Mouse (Mus musculus) frontal cortex, adult (tissue): ENCODE measurements around the gene Hist2h2aa2.
"Not testable (repeated sequence)": the region's sequence is repeated elsewhere in the genome, so short reads cannot be mapped to it uniquely, and the experiment has no call there.

Source experiments
- ATAC-seq: cut with Nextera tagmentation; 2 replicates; pipeline ENCODE4 v1.9.2; 2017; ENCODE audit warnings: mild to moderate bottlenecking, moderate library complexity, mixed read lengths; ENCODE audit not compliant: low TSS enrichment

Gene Hist2h2aa2

DNA sequence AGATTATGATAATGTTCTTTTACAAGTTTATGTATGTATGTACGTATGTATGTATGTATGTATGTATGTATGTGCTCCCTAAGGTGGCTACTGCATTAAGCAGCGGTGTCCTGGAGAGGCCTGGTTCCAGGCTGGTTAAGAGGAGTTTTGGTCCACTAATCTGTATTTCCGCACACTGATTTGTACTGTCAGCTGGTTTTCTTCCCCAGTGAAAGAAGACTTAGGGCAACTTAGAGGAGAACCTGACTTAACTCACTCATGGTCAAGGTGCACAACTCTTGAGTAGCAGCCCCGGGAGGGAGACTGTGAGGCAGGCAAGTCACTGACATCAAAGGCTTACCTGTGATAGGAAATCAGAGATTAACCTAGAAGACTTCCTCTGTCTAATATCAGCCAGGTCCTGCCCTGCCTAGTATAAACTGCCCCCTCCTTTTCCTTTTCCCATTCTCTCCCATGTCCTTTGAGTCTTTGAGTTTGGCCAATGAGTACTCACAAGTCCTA lies 3.2 kb downstream of the Hist2h2aa2 start:
- no peak for ATAC-seq

GRCm38 (mm10) chr3:96235836-96236235 lies 4.2 kb downstream of the Hist2h2aa2 start:
- ATAC-seq: no peak

- no peak for ATAC-seq
Observed at GRCm38 (mm10) chr3:96234914-96235313, 5.2 kb downstream of the Hist2h2aa2 start.

DNA sequence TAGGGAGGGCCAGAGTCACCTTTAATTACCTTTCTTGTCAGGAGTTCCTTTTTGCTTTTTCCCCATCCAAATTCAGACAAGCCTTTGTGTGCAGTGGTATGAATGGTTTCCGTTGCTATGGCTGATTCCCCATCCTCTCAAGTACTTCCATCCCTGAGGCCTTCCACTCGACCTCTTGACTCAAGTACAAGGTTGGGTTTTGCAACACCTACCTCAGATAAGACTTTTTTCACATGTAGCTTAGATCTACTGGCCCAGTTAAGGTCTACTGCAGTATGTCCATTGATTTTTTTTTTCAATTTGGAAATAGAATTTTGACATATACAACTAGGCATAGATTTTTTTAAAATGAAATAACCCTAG lies 8.3 kb downstream of the Hist2h2aa2 start:
- no peak for ATAC-seq

DNA sequence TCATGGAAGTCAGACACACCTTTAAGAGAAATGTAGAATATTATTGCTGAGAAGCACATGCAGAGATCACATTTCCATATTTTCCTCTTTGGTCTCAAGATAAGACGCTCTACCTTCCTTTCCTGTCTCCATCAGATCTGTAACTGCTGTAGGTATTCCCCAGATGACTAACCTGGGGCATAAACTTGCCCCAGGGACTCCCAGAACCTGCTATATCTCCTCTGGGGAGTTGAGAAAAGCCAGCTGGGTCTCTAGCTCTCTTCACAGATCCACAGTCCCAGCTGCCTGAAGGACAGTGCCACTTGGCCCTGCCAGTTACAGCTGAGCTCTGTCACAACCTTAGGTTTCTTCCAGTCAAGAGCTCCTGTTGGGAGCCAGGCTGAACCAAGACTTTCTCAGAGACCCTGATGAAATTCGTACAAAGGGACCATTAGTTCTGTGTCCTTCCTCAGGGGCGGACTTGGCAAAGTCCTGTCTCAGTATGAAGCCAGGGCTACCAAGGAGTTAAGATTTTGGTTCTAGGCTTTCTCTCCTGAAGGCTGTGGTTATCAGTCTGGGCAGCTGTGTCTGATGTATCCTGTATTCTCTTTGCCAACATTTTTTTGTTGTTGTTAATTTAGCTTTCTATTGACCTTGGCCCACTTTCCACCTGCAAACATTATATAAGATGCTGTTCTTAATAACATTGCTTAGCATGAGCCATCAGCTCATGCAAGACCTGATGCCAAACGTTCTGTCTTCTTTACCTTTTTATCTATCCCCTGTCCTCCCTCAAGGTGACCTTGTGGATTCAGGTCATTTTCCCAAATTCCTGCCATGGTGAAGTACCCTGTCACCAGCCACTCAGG lies 8.9 kb downstream of the Hist2h2aa2 start:
- no peak for ATAC-seq

DNA sequence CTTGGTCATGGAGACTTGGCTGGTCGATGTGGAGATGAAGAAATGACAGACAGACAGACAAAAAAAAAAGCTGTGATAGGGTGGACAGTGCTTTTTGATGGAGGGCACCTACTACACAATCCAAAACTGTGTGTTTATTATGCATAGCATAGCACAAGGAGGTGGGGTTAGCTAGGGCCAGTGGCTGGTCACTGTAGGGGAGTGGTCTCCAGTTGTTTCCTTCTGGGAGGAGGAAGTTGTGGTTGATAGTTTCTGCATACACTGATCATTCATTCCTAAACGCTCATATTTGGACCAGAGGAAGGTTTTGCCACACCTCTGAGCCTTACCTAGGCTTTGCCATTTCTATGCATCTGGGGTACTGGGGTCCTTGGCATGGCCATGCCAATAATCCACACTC lies 9.7 kb downstream of the Hist2h2aa2 start:
- no peak for ATAC-seq

GRCm38 (mm10) chr3:96228828-96229227 lies 11.2 kb downstream of the Hist2h2aa2 start:
- ATAC-seq: no peak

DNA sequence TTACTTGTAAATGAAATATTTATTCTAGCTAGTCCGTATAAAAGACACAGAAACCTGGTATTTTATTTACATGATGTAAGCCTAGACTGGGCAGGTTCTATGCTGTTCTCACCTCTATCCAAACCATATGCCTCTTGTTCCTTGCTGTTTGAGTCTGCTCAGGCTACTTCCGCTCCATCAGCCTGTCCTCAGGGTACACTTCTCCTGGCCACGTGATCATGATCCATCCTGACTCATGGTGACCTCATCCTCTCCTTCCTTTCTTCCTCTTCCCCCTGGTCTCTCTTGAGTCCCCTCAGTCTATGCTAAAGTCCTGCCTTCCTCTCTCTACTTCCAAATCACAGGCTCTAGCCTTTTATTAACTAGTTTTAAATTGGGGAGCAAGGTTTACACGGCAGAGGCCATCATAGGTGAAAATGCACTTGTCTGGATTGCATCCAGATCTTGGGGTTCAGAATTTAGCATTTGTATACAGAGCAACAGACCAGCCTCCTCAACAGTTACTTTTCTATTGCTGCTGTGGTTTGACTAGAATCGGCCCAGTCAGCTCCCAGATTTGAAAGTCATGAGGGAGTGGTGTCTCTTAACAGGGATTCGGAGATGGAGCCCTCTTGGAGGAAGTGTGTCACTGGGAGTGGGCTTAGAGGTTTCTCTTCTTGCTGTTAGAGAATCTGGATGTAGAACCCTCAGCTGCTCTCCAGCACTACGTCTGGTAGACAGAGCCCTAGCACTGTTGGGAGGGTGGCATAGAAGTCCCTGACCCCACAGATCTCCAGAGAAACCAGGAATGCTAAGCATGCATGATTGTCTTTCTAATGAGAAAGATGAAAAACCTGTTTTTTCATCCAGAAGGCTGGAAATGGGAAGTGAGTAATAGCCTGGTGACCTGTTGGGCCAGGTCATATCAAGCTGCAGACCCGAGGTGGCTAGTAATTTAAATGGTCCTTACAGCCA lies 13.1 kb downstream of the Hist2h2aa2 start:
- ATAC-seq: no peak

DNA sequence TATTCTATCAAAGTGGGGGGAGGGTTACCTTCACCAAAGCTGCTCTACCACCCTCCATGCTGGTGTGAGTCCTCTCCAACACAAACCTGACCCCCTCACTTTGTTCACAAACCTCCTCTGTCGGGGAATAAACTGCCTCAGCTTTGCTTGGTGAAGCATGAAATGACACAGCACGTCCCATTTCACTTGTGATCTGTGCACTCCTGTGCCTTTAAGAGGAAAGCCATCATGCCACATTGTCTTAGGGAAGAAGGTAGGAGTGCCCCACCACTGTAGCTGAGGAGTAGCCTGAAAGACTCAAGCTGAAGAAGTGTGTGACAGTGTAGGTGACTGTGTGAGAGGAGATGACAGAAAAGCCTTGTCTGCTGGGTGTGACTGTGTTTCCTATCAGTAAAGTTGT lies 14.7 kb downstream of the Hist2h2aa2 start:
- ATAC-seq: no peak

- no peak for ATAC-seq
Observed at GRCm38 (mm10) chr3:96222774-96223173, 17.3 kb downstream of the Hist2h2aa2 start.

GRCm38 (mm10) chr3:96221640-96222038 lies 18.4 kb downstream of the Hist2h2aa2 start:
- ATAC-seq: no peak

GRCm38 (mm10) chr3:96220765-96221639 lies 19.1 kb downstream of the Hist2h2aa2 start, which contains the start of the genes Hist2h2ac and Hist2h2be:
Gene Hist2h2ac (minus strand): TSS chr3:96220880.
Gene Hist2h2be (plus strand): TSS chr3:96221119.
- peak; percentile 88 for ATAC-seq

GRCm38 (mm10) chr3:96220131-96220764 lies 19.8 kb downstream of the Hist2h2aa2 start:
- ATAC-seq: not testable (repeated sequence)

GRCm38 (mm10) chr3:96219661-96220130 lies 20.4 kb downstream of the Hist2h2aa2 start, which contains the start of the genes Bola1 and Hist2h2ab:
Gene Bola1 (minus strand): TSS chr3:96219709.
Gene Hist2h2ab (plus strand): TSS chr3:96219865.
- ATAC-seq: peak; percentile 88

- peak; percentile 21 for ATAC-seq
Observed at GRCm38 (mm10) chr3:96219191-96219641, 20.9 kb downstream of the Hist2h2aa2 start.

DNA sequence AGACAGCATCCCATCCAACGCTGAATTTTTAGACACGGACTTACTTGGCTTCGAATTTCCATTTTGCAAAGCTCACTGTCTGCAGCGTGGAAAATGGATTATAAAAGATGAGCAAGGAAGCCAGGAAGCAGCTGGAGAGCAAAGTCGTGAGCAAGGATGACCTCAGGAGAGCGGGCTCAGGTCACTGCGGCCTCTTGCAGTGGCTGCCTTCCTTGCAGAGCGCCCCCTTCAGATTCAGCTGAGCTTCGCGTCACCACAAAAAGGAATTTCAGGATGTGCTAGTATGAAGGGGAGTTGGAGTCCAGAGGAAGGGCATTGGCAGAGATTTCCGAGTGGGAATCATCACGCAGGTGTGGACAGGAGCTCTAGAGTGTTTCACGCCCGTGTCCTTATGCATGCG lies 30.8 kb downstream of the Hist2h2aa2 start:
- no peak for ATAC-seq

- ATAC-seq: no peak
Observed at GRCm38 (mm10) chr3:96207819-96208218, 32.3 kb downstream of the Hist2h2aa2 start.

DNA sequence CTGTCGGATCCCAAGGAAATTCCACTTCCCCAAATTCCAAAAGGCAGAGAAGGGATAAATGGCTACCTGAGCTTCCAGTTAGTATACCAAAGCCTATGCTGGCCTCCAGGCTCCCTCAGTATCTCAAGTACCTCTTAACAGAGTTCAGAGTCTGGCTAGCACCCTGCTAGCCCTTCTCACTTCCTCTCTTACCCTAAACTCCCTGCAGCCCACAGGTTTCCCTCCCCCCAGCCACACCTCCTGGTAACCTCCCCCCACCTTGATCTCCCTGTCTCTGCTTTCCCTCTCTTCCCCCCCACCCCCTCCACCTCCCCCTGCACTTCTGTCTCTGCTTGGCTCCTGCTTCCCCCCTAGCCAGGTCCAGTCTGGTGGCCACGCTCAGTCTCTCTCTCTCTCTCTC lies 40.3 kb downstream of the Hist2h2aa2 start:
- no peak for ATAC-seq

DNA sequence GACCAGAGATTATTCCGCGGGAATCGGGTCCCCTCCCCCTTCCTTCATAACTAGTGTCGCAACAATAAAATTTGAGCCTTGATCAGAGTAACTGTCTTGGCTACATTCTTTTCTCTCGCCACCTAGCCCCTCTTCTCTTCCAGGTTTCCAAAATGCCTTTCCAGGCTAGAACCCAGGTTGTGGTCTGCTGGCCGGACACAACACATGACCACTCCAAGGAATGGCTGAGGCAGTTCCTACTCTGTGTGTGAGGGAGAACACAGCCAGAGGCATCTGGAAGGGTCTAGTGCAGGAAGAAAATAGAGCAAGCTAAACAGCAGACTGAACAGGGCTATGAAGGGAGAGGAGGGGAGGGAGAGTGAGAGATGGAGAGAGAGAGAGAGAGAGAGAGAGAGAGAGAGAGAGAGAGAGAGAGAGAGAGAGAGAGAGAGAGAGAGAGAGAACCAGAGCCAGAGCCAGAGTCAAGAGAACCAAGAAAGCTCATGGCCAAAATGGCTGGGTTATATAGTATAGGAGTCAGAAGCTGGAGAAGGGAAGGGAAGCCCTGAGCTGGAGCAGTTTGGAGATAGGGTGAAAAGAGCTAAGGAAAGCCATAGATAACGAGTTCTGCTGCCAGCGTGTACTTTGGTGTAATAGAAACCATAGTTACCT lies 41.4 kb downstream of the Hist2h2aa2 start:
- ATAC-seq: not testable (repeated sequence)

GRCm38 (mm10) chr3:96198181-96198580 lies 41.9 kb downstream of the Hist2h2aa2 start:
- no peak for ATAC-seq
